Mouse (Mus musculus) lung, postnatal 0 days (tissue): ENCODE measurements around the gene Ankrd33b. TPM values are rescaled to one million over a fixed set of nuclear protein-coding genes. Genes with fewer than 3 reads are reported as not detected.

Source experiments
- ATAC-seq: fragments of 200-750 bp; cut with Nextera tagmentation; 2 replicates; pipeline ENCODE4 v1.8.0; 2017; ENCODE audit warnings: moderate library complexity
- DNase-seq: peaks from one replicate; pipeline ENCODE4 v3.0.0-alpha.2; 2016; ENCODE audit warnings: low spot score
- H3K27ac ChIP-seq: fragments of 300-500 bp; sonication (generic); 2 replicates; pipeline ENCODE4 v1.5.1; 2014; ENCODE audit warnings: antibody characterized with exemption, mild to moderate bottlenecking, low read length, mixed read lengths
- H3K27me3 ChIP-seq: fragments of 300-500 bp; sonication (generic); replicated peaks from 2 replicates; pipeline ENCODE4 v1.6.1; 2014; ENCODE audit warnings: low read length, mixed read lengths; ENCODE audit not compliant: insufficient read depth
- H3K36me3 ChIP-seq: fragments of 300-500 bp; sonication (generic); 2 replicates; pipeline ENCODE4 v1.6.1; 2014; ENCODE audit warnings: low read length, mixed read lengths; ENCODE audit not compliant: insufficient read depth
- H3K4me1 ChIP-seq: fragments of 300-500 bp; sonication (generic); 2 replicates; pipeline ENCODE4 v1.6.1; 2014; ENCODE audit warnings: antibody characterized with exemption, low read depth, low read length, mixed read lengths; ENCODE audit not compliant: insufficient read depth
- H3K4me2 ChIP-seq: fragments of 300-500 bp; sonication (generic); replicated peaks from 2 replicates; pipeline ENCODE4 v1.6.1; 2014; ENCODE audit warnings: low read depth, mild to moderate bottlenecking, low read length, moderate library complexity, mixed read lengths
- H3K4me3 ChIP-seq: fragments of 300-500 bp; sonication (generic); 2 replicates; pipeline ENCODE4 v1.5.1; 2014; ENCODE audit warnings: low read depth, low read length
- H3K9ac ChIP-seq: fragments of 300-500 bp; sonication (generic); replicated peaks from 2 replicates; pipeline ENCODE4 v1.6.1; 2014; ENCODE audit warnings: low read depth, mild to moderate bottlenecking
- H3K9me3 ChIP-seq: fragments of 300-500 bp; sonication (generic); 2 replicates; pipeline ENCODE4 v1.6.1; 2016; ENCODE audit warnings: low read length, mixed read lengths
- CTCF ChIP-seq: IDR thresholded peaks from 2 replicates; pipeline ENCODE4 v1.5.1; 2016; ENCODE audit warnings: antibody characterized with exemption, mild to moderate bottlenecking
- EP300 ChIP-seq: IDR thresholded peaks from 2 replicates; pipeline ENCODE4 v1.6.1; 2016; ENCODE audit warnings: antibody characterized with exemption, mild to moderate bottlenecking, control low read depth
- WGBS: fragments of 180-500 bp; shearing (Covaris S2); extraction: QIAGEN DNeasy Blood & Tissue Kit; methylation state at CpG from one replicate; pipeline ENCODE4 v1.1.7; 2014; 5-methylcytosine and 5-hydroxymethylcytosine counted together
- polyA plus RNA-seq: library from polyadenylated mRNA; unstranded; fragments of >200 nt; fragmentation: Nextera tagmentation; extraction: Ambion mirVana; gene quantifications from 2 replicates; pipeline ENCODE4 v1.2.1, GENCODE M21; 2015

Ankrd33b gene
- polyA plus RNA-seq, 1 experiment from 2014 or later, result 19.8 TPM

GRCm38 (mm10) chr15:31328082-31328614, 39.4 kb downstream of the Ankrd33b start:
- ATAC-seq (no peak), DNase-seq (no peak)
- Histone ChIP-seq H3K4me3 (no peak overlapping the region), H3K4me2 (no peak overlapping the region), H3K27ac (no peak overlapping the region), H3K4me1 (no peaks in the 10 kb centered on the region), H3K36me3 (no peaks in the 10 kb centered on the region), H3K27me3 (no peaks in the 10 kb centered on the region), H3K9me3 (no peaks in the 10 kb centered on the region), H3K9ac (no peak overlapping the region)
- whole genome bisulfite sequencing, result 75% methylated on average over 9 of the region's 9 CpGs
- no peak for TF ChIP-seq EP300
- TF ChIP-seq CTCF, result no peak

DNA sequence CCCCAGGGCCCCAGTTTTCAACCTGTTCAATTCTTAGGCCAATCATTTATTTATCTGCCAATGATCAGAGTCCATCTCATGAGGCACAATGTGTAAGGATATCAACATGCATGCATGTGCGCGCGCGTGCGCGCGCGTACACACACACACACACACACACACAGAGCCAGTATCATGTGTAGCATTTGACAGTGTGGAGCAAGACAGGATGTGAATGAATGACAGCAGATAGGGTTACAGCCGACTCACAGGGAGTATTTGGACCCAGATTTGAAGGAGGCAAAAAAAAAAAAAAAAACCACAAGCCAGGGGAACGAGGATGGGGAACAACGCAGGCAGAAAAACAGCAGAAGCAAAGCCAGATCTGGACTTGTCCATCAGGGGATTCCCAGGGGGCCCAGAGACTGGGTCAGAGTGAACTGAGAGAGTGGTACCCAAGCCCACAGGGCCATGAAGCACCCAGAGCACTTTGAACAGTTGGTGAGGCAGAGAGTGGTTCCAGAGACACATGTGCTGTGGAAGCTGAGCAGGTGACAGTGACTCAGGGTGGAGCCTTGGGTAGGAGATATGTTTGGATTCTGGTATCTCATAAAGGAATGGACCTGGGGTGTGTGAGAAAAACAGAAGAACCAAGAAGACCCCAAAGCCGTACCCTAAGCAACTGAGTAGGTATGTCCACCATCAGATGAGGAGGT, 41.7 kb downstream of the Ankrd33b start:
- no peak overlapping the region for H3K4me3 ChIP-seq
- TF ChIP-seq CTCF (no peak), EP300 (no peak)
- H3K9ac ChIP-seq, result no peak overlapping the region
- no peaks in the 10 kb centered on the region for H3K27me3 ChIP-seq
- no peak for ATAC-seq
- H3K36me3 ChIP-seq, result no peaks in the 10 kb centered on the region
- 88% methylated on average over 12 of the region's 12 CpGs for WGBS
- no peaks in the 10 kb centered on the region for H3K4me1 ChIP-seq
- DNase-seq, result no peak
- H3K4me2 ChIP-seq, result no peak overlapping the region
- H3K9me3 ChIP-seq, result no peaks in the 10 kb centered on the region
- no peak overlapping the region for H3K27ac ChIP-seq

DNA sequence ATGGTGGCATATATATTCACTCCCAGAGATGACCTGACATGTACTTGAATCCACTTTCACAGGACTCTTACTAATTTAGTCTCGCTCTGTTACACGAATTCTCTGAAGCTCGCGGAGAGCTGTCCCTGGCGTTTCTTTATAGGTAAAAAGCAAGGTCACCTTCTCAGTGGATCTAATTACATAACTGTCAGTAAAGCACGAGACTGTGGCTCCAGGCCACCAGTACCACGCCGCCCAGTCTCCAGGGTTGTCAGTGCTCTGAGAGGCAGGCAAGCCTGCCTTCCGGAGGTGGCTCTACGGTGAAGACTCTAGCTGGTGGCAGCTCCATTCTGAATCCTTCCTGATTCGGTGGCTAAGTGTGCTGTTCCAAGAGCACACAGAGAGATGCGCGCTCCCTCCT, 43.0 kb downstream of the Ankrd33b start:
- Histone ChIP-seq H3K9ac (no peak overlapping the region), H3K9me3 (no peaks in the 10 kb centered on the region), H3K27ac (no peak overlapping the region), H3K4me1 (peaks cover under 1% of the 10 kb centered on the region; the same call in 1 of the 2 replicates), H3K27me3 (no peaks in the 10 kb centered on the region), H3K4me3 (no peak overlapping the region), H3K4me2 (no peak overlapping the region), H3K36me3 (no peaks in the 10 kb centered on the region)
- ATAC-seq (no peak), DNase-seq (no peak)
- WGBS, result 83% methylated on average over 13 of the region's 13 CpGs
- TF ChIP-seq CTCF, result no peak

GRCm38 (mm10) chr15:31323684-31324083, 43.8 kb downstream of the Ankrd33b start:
- no peak overlapping the region for H3K4me3 ChIP-seq
- no peak overlapping the region for H3K9ac ChIP-seq
- TF ChIP-seq CTCF, result peak; percentile 55
- no peak for TF ChIP-seq EP300
- WGBS, result 76% methylated on average over 4 of the region's 4 CpGs
- no peaks in the 10 kb centered on the region for H3K27me3 ChIP-seq
- H3K4me1 ChIP-seq, result peaks cover 5% of the 10 kb centered on the region; the same call in 1 of the 2 replicates
- no peak overlapping the region for H3K4me2 ChIP-seq
- H3K9me3 ChIP-seq, result no peaks in the 10 kb centered on the region
- no peak overlapping the region for H3K27ac ChIP-seq
- ATAC-seq (no peak), DNase-seq (no peak)
- no peaks in the 10 kb centered on the region for H3K36me3 ChIP-seq

- no peak for DNase-seq
- no peak for ATAC-seq
- H3K4me1 ChIP-seq, result peaks cover 5% of the 10 kb centered on the region; the same call in 1 of the 2 replicates
- WGBS, result 51% methylated on average over 12 of the region's 12 CpGs
- no peak overlapping the region for H3K4me2 ChIP-seq
- H3K27ac ChIP-seq, result no peak overlapping the region
- no peaks in the 10 kb centered on the region for H3K36me3 ChIP-seq
- TF ChIP-seq CTCF, result peak; percentile 50
- TF ChIP-seq EP300, result no peak
- no peaks in the 10 kb centered on the region for H3K9me3 ChIP-seq
- H3K4me3 ChIP-seq, result no peak overlapping the region
- H3K9ac ChIP-seq, result no peak overlapping the region
- H3K27me3 ChIP-seq, result no peaks in the 10 kb centered on the region
Observed at GRCm38 (mm10) chr15:31320598-31321377, 46.7 kb downstream of the Ankrd33b start.

DNA sequence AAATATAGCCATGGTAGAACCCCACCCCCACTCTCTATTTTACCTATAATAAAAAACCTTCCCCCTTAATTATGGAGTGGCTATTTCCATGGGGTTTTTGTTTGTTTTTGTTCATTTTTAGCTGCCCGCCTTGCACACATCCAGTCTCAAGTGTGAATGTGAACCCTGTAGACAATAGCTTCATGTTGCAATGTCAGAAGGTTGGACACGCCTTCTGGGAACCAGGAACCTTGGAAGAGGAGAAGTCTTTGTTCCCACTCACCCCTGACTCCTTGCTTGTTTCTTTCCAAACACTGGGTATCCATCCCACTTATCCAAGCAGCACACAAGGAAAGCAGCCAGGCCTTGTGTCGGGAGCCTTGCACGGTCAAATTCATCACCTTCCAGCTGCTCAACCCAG, 48.5 kb downstream of the Ankrd33b start:
- no peak overlapping the region for H3K9ac ChIP-seq
- peak; percentile 69 for ATAC-seq
- TF ChIP-seq CTCF (no peak), EP300 (no peak)
- WGBS, result 38% methylated on average over 4 of the region's 4 CpGs
- H3K4me2 ChIP-seq, result no peak overlapping the region
- H3K9me3 ChIP-seq, result no peaks in the 10 kb centered on the region
- no peak overlapping the region for H3K4me3 ChIP-seq
- peaks cover 5% of the 10 kb centered on the region; the same call in 1 of the 2 replicates for H3K4me1 ChIP-seq
- peak; percentile 62 for DNase-seq
- H3K36me3 ChIP-seq, result no peaks in the 10 kb centered on the region
- H3K27me3 ChIP-seq, result no peaks in the 10 kb centered on the region
- 0 out of 2 replicates have a peak overlapping the region, but pooled peaks have one; percentile 9 for H3K27ac ChIP-seq
